Mouse (Mus musculus) hindbrain, postnatal 0 days (tissue): ENCODE data around the gene Igf1r. TPM values are rescaled to one million over a fixed set of nuclear protein-coding genes. Genes with fewer than 3 reads are reported as not detected.

Experiments used
- ATAC-seq: fragments of 200-750 bp; cut with Nextera tagmentation; 2 replicates; pipeline ENCODE4 v1.8.0; 2017; ENCODE audit warnings: mild to moderate bottlenecking, moderate TSS enrichment, moderate library complexity
- DNase-seq: peaks from one replicate; pipeline ENCODE4 v3.0.0-alpha.2; 2015; ENCODE audit warnings: low spot score
- H3K27ac ChIP-seq: fragments of 300-500 bp; sonication (generic); 2 replicates; pipeline ENCODE4 v1.5.1; 2014; ENCODE audit warnings: mild to moderate bottlenecking
- H3K27me3 ChIP-seq: fragments of 300-500 bp; sonication (generic); 2 replicates; pipeline ENCODE4 v1.6.1; 2014; ENCODE audit warnings: low read length, mixed read lengths; ENCODE audit not compliant: insufficient read depth
- H3K36me3 ChIP-seq: fragments of 300-500 bp; sonication (generic); 2 replicates; pipeline ENCODE4 v1.6.1; 2014; ENCODE audit warnings: low read length, mixed read lengths; ENCODE audit not compliant: insufficient read depth
- H3K4me1 ChIP-seq: fragments of 300-500 bp; sonication (generic); 2 replicates; pipeline ENCODE4 v1.6.1; 2014; ENCODE audit warnings: antibody characterized with exemption, low read length, mixed read lengths; ENCODE audit not compliant: insufficient read depth
- H3K4me2 ChIP-seq: fragments of 300-500 bp; sonication (generic); 2 replicates; pipeline ENCODE4 v1.6.1; 2014; ENCODE audit warnings: low read depth, mild to moderate bottlenecking, low read length, moderate library complexity, mixed read lengths
- H3K4me3 ChIP-seq: fragments of 300-500 bp; sonication (generic); 2 replicates; pipeline ENCODE4 v1.5.1; 2014; ENCODE audit warnings: low read length
- H3K9ac ChIP-seq: fragments of 300-500 bp; sonication (generic); replicated peaks from 2 replicates; pipeline ENCODE4 v1.6.1; 2014; ENCODE audit warnings: mild to moderate bottlenecking, low read length, moderate library complexity, mixed read lengths
- H3K9me3 ChIP-seq: fragments of 300-500 bp; sonication (generic); 2 replicates; pipeline ENCODE4 v1.6.1; 2016; ENCODE audit warnings: low read length, mixed read lengths
- CTCF ChIP-seq: IDR thresholded peaks from 2 replicates; pipeline ENCODE4 v1.5.1; 2016; ENCODE audit warnings: antibody characterized with exemption, control low read depth, low read depth
- WGBS: fragments of 180-500 bp; shearing (Covaris S2); extraction: QIAGEN DNeasy Blood & Tissue Kit; methylation state at CpG from one replicate; pipeline ENCODE4 v1.1.7; 2014; 5-methylcytosine and 5-hydroxymethylcytosine counted together
- polyA plus RNA-seq: library from polyadenylated mRNA; unstranded; fragments of >200 nt; fragmentation: Nextera tagmentation; extraction: Ambion mirVana; gene quantifications from 2 replicates; pipeline ENCODE4 v1.2.1, GENCODE M21; 2015
- total RNA-seq: library from RNA; depleted of rRNA; stranded (reverse); fragments of >200 nt; gene quantifications from 2 replicates; pipeline ENCODE4 v1.2.3, GENCODE M21; 2014

Igf1r gene
- total and polyA plus RNA-seq, 2 experiments from 2014 or later = 12.1 to 36.2 TPM

GRCm38 (mm10) chr7:67916960-67917359, 35.7 kb upstream of the Igf1r start:
- no peak overlapping the region for H3K4me2 ChIP-seq
- no peak for ATAC-seq
- H3K9me3 ChIP-seq = no peaks in the 10 kb centered on the region
- no peaks in the 10 kb centered on the region for H3K36me3 ChIP-seq
- H3K27ac ChIP-seq = no peak overlapping the region
- no peaks in the 10 kb centered on the region for H3K4me1 ChIP-seq
- no peak for DNase-seq
- TF ChIP-seq CTCF = no peak
- 88% methylated on average over 8 of the region's 8 CpGs for WGBS
- H3K4me3 ChIP-seq = no peak overlapping the region
- no peaks in the 10 kb centered on the region for H3K27me3 ChIP-seq
- H3K9ac ChIP-seq = no peak overlapping the region

DNA sequence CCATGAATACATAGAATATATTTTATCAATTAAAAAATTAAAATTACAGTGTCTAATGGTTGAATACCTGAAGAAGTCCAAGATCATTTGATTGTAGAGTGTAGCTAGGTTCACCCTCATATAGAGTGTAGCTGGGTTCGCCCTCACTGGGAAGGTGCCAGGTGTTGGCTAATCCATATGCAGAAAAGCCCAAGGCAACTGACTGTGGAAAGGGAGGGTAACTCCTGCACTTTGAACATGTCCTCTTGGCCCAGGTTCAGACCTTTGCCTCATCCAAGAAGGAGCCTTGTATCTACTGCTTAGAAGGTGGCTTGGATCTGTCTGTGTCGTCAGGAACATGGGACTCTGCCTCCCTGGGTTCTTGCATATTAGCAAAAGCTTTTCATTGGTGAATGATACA, 34.9 kb upstream of the Igf1r start:
- no peak for TF ChIP-seq CTCF
- Histone ChIP-seq H3K4me2 (no peak overlapping the region), H3K9ac (no peak overlapping the region), H3K4me3 (no peak overlapping the region), H3K36me3 (no peaks in the 10 kb centered on the region), H3K27ac (no peak overlapping the region), H3K4me1 (no peaks in the 10 kb centered on the region), H3K27me3 (no peaks in the 10 kb centered on the region), H3K9me3 (no peaks in the 10 kb centered on the region)
- ATAC-seq (no peak), DNase-seq (no peak)
- 78% methylated on average over 2 of the region's 2 CpGs for WGBS

DNA sequence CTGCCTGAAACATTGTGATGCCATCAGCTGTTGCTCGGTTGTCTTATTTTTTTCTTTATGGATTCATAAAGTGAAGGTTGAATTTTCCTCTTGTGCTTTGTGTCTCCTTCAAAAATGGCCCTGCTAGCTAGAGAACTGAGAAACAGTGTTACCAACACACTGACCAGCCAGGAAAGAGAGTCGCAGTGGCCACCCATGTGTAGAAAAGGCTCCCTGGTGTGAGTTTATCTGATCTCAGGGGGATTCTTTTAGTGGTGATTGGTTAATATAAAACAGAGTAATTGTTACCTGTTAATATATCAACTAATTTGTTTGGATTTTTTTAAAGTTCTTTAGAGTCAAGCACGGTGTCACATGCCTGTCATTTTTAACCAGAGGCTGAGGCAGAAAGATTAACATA, 33.2 kb upstream of the Igf1r start:
- H3K27me3 ChIP-seq = no peaks in the 10 kb centered on the region
- no peak overlapping the region for H3K9ac ChIP-seq
- H3K9me3 ChIP-seq = no peaks in the 10 kb centered on the region
- no peak for ATAC-seq
- no peak overlapping the region for H3K27ac ChIP-seq
- no peaks in the 10 kb centered on the region for H3K4me1 ChIP-seq
- no peak overlapping the region for H3K4me2 ChIP-seq
- 64% methylated on average over 3 of the region's 3 CpGs for WGBS
- no peak for DNase-seq
- H3K36me3 ChIP-seq = no peaks in the 10 kb centered on the region
- TF ChIP-seq CTCF = no peak
- H3K4me3 ChIP-seq = no peak overlapping the region

- WGBS = 56% methylated on average over 2 of the region's 2 CpGs
- no peak overlapping the region for H3K4me3 ChIP-seq
- no peak overlapping the region for H3K27ac ChIP-seq
- H3K9ac ChIP-seq = no peak overlapping the region
- no peak overlapping the region for H3K4me2 ChIP-seq
- H3K9me3 ChIP-seq = no peaks in the 10 kb centered on the region
- H3K27me3 ChIP-seq = no peaks in the 10 kb centered on the region
- ATAC-seq (no peak), DNase-seq (no peak)
- no peaks in the 10 kb centered on the region for H3K4me1 ChIP-seq
- no peak for TF ChIP-seq CTCF
- H3K36me3 ChIP-seq = no peaks in the 10 kb centered on the region
Measured at GRCm38 (mm10) chr7:67924215-67924614, 28.4 kb upstream of the Igf1r start.

- Histone ChIP-seq H3K4me3 (no peak overlapping the region), H3K27me3 (no peaks in the 10 kb centered on the region), H3K36me3 (no peaks in the 10 kb centered on the region), H3K9ac (no peak overlapping the region), H3K4me2 (no peak overlapping the region), H3K27ac (no peak overlapping the region), H3K4me1 (no peaks in the 10 kb centered on the region), H3K9me3 (no peaks in the 10 kb centered on the region)
- 84% methylated on average over 3 of the region's 3 CpGs for WGBS
- no peak for DNase-seq
- ATAC-seq = no peak
- no peak for TF ChIP-seq CTCF
Measured at GRCm38 (mm10) chr7:67930132-67930531, 22.5 kb upstream of the Igf1r start.

GRCm38 (mm10) chr7:67936801-67937200, 15.8 kb upstream of the Igf1r start:
- Histone ChIP-seq H3K36me3 (no peaks in the 10 kb centered on the region), H3K9me3 (no peaks in the 10 kb centered on the region), H3K9ac (no peak overlapping the region), H3K4me3 (no peak overlapping the region), H3K27ac (no peak overlapping the region), H3K27me3 (no peaks in the 10 kb centered on the region), H3K4me2 (no peak overlapping the region), H3K4me1 (no peaks in the 10 kb centered on the region)
- 74% methylated on average over 7 of the region's 7 CpGs for WGBS
- DNase-seq (no peak), ATAC-seq (no peak)
- TF ChIP-seq CTCF = no peak

DNA sequence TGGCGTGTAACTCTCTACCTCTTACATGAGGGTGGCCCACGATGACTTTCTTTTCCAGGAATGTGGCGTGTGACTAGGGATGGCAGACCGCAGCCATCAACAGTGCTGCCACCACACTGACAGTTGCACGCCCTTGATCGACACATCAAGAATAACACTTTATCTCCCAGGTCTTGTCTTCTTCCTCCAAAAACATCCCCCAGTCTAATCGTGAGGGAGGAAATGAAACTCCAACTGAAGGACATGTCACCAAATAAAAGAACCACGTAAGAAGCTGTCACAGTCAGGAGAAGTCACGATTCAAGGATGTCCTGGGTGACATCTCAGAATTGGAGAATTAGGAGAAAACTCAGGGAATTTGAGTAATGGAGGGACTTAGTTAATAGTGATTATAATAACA, 8.8 kb upstream of the Igf1r start:
- ATAC-seq = no peak

More for the DNA sequence above, 8.8 kb upstream of the Igf1r start:
- no peaks in the 10 kb centered on the region for H3K4me1 ChIP-seq
- no peak overlapping the region for H3K4me3 ChIP-seq
- H3K4me2 ChIP-seq = no peak overlapping the region
- 89% methylated on average over 9 of the region's 9 CpGs for WGBS
- no peak for TF ChIP-seq CTCF
- no peaks in the 10 kb centered on the region for H3K27me3 ChIP-seq
- DNase-seq = no peak
- H3K9ac ChIP-seq = no peak overlapping the region
- no peak overlapping the region for H3K27ac ChIP-seq
- no peaks in the 10 kb centered on the region for H3K9me3 ChIP-seq
- H3K36me3 ChIP-seq = no peaks in the 10 kb centered on the region
